Mouse (Mus musculus): ENCODE data around the gene Mrtfa.

DNA sequence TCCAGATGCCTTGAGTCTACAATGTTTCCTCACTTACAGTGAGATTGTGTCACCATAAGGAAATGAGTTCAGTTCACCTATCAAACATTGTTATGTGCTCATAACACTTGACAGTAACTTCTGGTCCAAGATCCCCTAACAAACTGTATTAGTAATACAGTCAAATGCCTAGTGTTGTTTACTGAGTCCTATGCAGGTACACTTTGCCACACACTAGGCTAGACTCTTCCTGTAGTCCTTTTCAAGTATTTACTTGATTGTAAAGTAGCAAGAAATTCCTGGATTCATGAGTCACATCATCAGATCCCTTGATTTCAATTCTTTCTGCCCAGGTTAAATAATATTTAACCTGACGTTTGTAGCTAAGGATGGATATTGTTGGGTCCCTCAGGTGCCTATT lies 221.2 kb downstream of the Mrtfa start:
- TF ChIP-seq CTCF (IDR thresholded peaks at IDR 0.05; ENCODE audit: low read depth, low read length) (no peak), POLR2A (IDR thresholded peaks at IDR 0.05; ENCODE audit: insufficient read depth, low read length) (no peak), EP300 (IDR thresholded peaks at IDR 0.05; ENCODE audit: insufficient read depth, low read depth, low read length) (no peak)

All from ES-Bruce4 (cell line).